Mouse (Mus musculus) G1E (cell line): ENCODE data around the gene Usp16.

Experiments
- GATA1 ChIP-seq: IDR thresholded peaks from 2 replicates; pipeline ENCODE4 v1.6.1; 2012; ENCODE audit warnings: borderline replicate concordance, low read length, inconsistent platforms, mixed read lengths
- GATA2 ChIP-seq: IDR thresholded peaks from 2 replicates; pipeline ENCODE4 v1.6.1; 2012; ENCODE audit warnings: low read depth, low read length, inconsistent platforms, borderline replicate concordance

DNA sequence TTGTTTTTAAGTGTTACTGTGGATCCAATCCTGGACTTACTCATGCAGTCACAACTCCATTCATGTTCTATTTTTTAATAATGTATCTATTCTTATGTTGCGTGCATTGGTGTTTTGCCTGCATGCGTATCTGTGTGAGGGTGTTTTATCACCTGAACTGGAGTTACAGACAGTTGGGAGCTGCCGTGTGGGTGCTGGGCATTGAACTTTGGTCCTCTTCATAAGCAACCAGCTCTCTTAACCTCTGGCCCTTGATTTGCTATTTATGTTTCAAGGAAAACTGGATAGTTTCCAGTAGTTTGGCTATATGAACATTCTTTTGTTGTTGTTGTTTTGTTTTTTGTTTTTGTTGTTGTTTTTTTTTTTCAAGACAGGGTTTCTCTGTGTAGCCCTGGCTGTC is 9.0 kb upstream of the Usp16 start:
- TF ChIP-seq GATA2 (no peak), GATA1 (no peak)
